Mouse (Mus musculus) megakaryocyte, embryonic 14.5 days (primary cell): ENCODE measurements around the gene Ptprh.

Experiments
- FLI1 ChIP-seq: IDR thresholded peaks from 2 replicates; pipeline ENCODE4 v1.6.1; 2012; ENCODE audit warnings: low read length, inconsistent platforms, mixed read lengths
- GATA1 ChIP-seq: IDR thresholded peaks from 3 replicates; pipeline ENCODE4 v1.6.1; 2012; ENCODE audit warnings: mixed read lengths, low read length, inconsistent platforms, borderline replicate concordance

DNA sequence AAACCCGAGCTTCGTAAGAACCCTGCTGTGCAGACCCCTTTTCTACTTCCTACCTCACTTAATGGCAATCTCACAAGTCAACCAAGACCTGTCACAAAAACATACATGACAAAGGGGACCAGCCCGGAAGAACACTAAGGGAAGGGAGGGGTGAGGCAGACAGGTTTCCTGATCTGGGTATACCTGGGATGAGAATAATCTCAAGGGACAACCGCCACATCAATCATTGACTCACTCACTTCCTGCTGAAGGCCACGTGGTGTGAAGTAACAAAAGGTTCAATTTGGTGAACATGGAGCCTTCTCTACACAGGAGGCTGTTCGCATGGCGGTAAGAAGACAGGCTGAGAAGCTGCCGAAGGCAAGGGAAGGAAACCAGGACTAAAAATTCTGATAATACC is 47.7 kb upstream of the Ptprh start:
- no peak for TF ChIP-seq GATA1
- TF ChIP-seq FLI1 = no peak
